Mouse (Mus musculus) lung, postnatal 0 days (tissue): ENCODE results near the gene Akap5.

ENCODE experiments used
- CTCF ChIP-seq: IDR thresholded peaks from 2 replicates; pipeline ENCODE4 v1.5.1; 2016; ENCODE audit warnings: antibody characterized with exemption, mild to moderate bottlenecking
- EP300 ChIP-seq: IDR thresholded peaks from 2 replicates; pipeline ENCODE4 v1.6.1; 2016; ENCODE audit warnings: antibody characterized with exemption, mild to moderate bottlenecking, control low read depth

- no peak for TF ChIP-seq EP300
- peak; percentile 68 for TF ChIP-seq CTCF
Measured at GRCm38 (mm10) chr12:76345759-76346455, 21.2 kb downstream of the Akap5 start.
